Mouse (Mus musculus): Measurements from ENCODE around the gene Zfp663. TPM values are rescaled to one million over a fixed set of nuclear protein-coding genes. Genes with fewer than 3 reads are reported as not detected.
A peak's percentile ranks its signal among the peaks of the same experiment; 100 is the strongest.

Gene Zfp663
- polyA plus RNA-seq, 1 experiment from 2014 or later: 1.2 TPM

DNA sequence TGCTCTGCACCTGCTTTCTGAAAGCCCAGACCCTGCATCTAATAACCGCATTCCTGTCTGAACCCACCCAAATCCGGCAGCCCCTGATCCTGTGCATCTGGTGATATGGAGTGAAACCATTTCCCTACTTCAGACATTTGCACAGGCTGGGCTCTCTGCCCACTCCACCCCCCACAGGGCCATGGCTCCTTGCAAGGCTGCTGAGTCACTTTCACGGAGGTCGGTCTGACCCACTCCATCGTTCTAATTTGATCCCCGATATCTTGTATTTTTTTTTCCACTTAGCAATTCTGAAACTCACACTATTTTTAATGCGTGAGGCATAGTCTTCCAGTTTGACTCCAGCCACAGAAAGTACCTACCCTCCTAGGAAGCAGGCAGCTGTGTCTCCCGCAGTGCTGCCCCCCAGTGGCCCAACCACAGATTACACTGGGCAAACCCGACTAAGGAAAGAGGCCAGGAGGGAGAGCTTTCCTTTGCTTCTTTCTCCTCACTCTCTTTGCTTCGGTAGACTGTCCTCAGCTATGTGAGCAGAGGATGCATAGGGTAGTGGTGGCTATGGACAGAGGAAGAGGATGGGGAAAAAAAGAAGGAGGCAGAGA is 39.3 kb upstream of the Zfp663 start:
- WGBS: 38% methylated on average over 10 of the region's 10 CpGs
- H3K27ac ChIP-seq (ENCODE audit: low read length): no peak overlapping the region
- DNase-seq (ENCODE audit: low spot score) (peak; percentile 45), ATAC-seq (no peak)
- no peak overlapping the region for H3K4me3 ChIP-seq (ENCODE audit: low read depth, low read length)
- H3K36me3 ChIP-seq (ENCODE audit: insufficient read depth, low read length): no peaks in the 10 kb centered on the region
- H3K9ac ChIP-seq (replicated peaks; ENCODE audit: low read depth): no peak overlapping the region
- no peaks in the 10 kb centered on the region for H3K27me3 ChIP-seq (replicated peaks; ENCODE audit: insufficient read depth, low read length)
- no peaks in the 10 kb centered on the region for H3K4me1 ChIP-seq (ENCODE audit: insufficient read depth, low read depth, low read length)
- H3K9me3 ChIP-seq (ENCODE audit: low read length): no peaks in the 10 kb centered on the region
- TF ChIP-seq EP300 (IDR thresholded peaks at IDR 0.05) (no peak), CTCF (IDR thresholded peaks at IDR 0.05) (peak; percentile 79)
- H3K4me2 ChIP-seq (replicated peaks; ENCODE audit: low read depth, low read length): no peak overlapping the region

DNA sequence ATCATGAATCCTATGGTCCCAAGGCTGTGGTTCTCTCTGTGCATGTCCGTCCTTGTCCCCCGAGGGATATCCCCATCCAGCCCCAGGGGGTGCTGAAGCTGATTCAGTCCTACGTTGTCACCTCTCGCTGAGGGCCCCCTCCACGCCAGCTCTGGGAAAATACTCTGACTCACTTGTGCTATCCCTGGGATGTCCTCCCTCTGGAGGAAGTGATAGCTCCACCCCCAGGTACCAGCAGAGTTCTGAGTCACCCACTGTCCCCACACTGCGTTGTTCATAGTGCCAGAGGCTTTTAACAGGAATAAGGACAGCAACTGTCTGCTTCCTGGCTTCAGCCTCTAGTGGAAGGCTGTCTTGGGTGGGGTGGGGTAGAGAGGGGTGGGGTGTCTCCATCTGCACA is 36.8 kb upstream of the Zfp663 start:
- Histone ChIP-seq H3K4me3 (ENCODE audit: low read depth, low read length) (no peak overlapping the region), H3K27me3 (replicated peaks; ENCODE audit: insufficient read depth, low read length) (no peaks in the 10 kb centered on the region), H3K36me3 (ENCODE audit: insufficient read depth, low read length) (no peaks in the 10 kb centered on the region), H3K9me3 (ENCODE audit: low read length) (no peaks in the 10 kb centered on the region), H3K4me2 (replicated peaks; ENCODE audit: low read depth, low read length) (no peak overlapping the region), H3K27ac (ENCODE audit: low read length) (peak overlapping the region; percentile 66), H3K9ac (replicated peaks; ENCODE audit: low read depth) (no peak overlapping the region), H3K4me1 (ENCODE audit: insufficient read depth, low read depth, low read length) (0 out of 2 replicates have a peak, but pooled peaks cover 2% of the 10 kb centered on the region)
- 17% methylated on average over 6 of the region's 6 CpGs for WGBS
- TF ChIP-seq EP300 (IDR thresholded peaks at IDR 0.05): no peak; the same call in 1 of the 2 replicates
- TF ChIP-seq CTCF (IDR thresholded peaks at IDR 0.05): peak; percentile 17
- peak; percentile 84 for DNase-seq (ENCODE audit: low spot score)
- ATAC-seq: peak; percentile 87

- H3K36me3 ChIP-seq (ENCODE audit: insufficient read depth, low read length): no peaks in the 10 kb centered on the region
- peak; percentile 82 for ATAC-seq
- WGBS: 20% methylated on average over 9 of the region's 9 CpGs
These were observed 36.4 kb upstream of the Zfp663 start for GRCm38 (mm10) chr2:165404951-165405350.

GRCm38 (mm10) chr2:165398164-165398785 is 29.7 kb upstream of the Zfp663 start:
- H3K9me3 ChIP-seq (ENCODE audit: low read length): no peaks in the 10 kb centered on the region
- no peak overlapping the region for H3K4me3 ChIP-seq (ENCODE audit: low read depth, low read length)
- H3K9ac ChIP-seq (replicated peaks; ENCODE audit: low read depth): no peak overlapping the region
- H3K36me3 ChIP-seq (ENCODE audit: insufficient read depth, low read length): no peaks in the 10 kb centered on the region
- H3K4me2 ChIP-seq (replicated peaks; ENCODE audit: low read depth, low read length): no peak overlapping the region
- no peaks in the 10 kb centered on the region for H3K27me3 ChIP-seq (replicated peaks; ENCODE audit: insufficient read depth, low read length)
- DNase-seq (ENCODE audit: low spot score): no peak
- WGBS: 77% methylated on average over 13 of the region's 15 CpGs
- no peak for ATAC-seq
- 0 out of 2 replicates have a peak, but pooled peaks cover 2% of the 10 kb centered on the region for H3K4me1 ChIP-seq (ENCODE audit: insufficient read depth, low read depth, low read length)
- H3K27ac ChIP-seq (ENCODE audit: low read length): no peak overlapping the region
- TF ChIP-seq CTCF (IDR thresholded peaks at IDR 0.05) (no peak), EP300 (IDR thresholded peaks at IDR 0.05) (no peak)

More at GRCm38 (mm10) chr2:165404951-165405350, 36.4 kb upstream of the Zfp663 start:
- H3K4me3 ChIP-seq (ENCODE audit: low read depth, low read length): no peak overlapping the region
- no peaks in the 10 kb centered on the region for H3K9me3 ChIP-seq (ENCODE audit: low read length)
- no peak overlapping the region for H3K9ac ChIP-seq (replicated peaks; ENCODE audit: low read depth)
- H3K27me3 ChIP-seq (replicated peaks; ENCODE audit: insufficient read depth, low read length): no peaks in the 10 kb centered on the region
- H3K4me1 ChIP-seq (ENCODE audit: insufficient read depth, low read depth, low read length): 0 out of 2 replicates have a peak, but pooled peaks cover 2% of the 10 kb centered on the region
- no peak overlapping the region for H3K4me2 ChIP-seq (replicated peaks; ENCODE audit: low read depth, low read length)
- DNase-seq (ENCODE audit: low spot score): peak; percentile 49
- H3K27ac ChIP-seq (ENCODE audit: low read length): peak overlapping the region; percentile 66
- TF ChIP-seq CTCF (IDR thresholded peaks at IDR 0.05): no peak
- TF ChIP-seq EP300 (IDR thresholded peaks at IDR 0.05): peak; percentile 36; the same call in 1 of the 2 replicates

- DNase-seq (ENCODE audit: low spot score): peak; percentile 38
- H3K4me1 ChIP-seq (ENCODE audit: insufficient read depth, low read depth, low read length): 0 out of 2 replicates have a peak, but pooled peaks cover 2% of the 10 kb centered on the region
- H3K27ac ChIP-seq (ENCODE audit: low read length): no peak overlapping the region
- ATAC-seq: peak; percentile 42
- no peak for TF ChIP-seq EP300 (IDR thresholded peaks at IDR 0.05)
- no peak for TF ChIP-seq CTCF (IDR thresholded peaks at IDR 0.05)
- no peak overlapping the region for H3K4me2 ChIP-seq (replicated peaks; ENCODE audit: low read depth, low read length)
- H3K9ac ChIP-seq (replicated peaks; ENCODE audit: low read depth): no peak overlapping the region
- H3K36me3 ChIP-seq (ENCODE audit: insufficient read depth, low read length): no peaks in the 10 kb centered on the region
- no peaks in the 10 kb centered on the region for H3K27me3 ChIP-seq (replicated peaks; ENCODE audit: insufficient read depth, low read length)
- WGBS: 65% methylated on average over 23 of the region's 23 CpGs
- H3K9me3 ChIP-seq (ENCODE audit: low read length): no peaks in the 10 kb centered on the region
- H3K4me3 ChIP-seq (ENCODE audit: low read depth, low read length): no peak overlapping the region
These were observed 29.1 kb upstream of the Zfp663 start for GRCm38 (mm10) chr2:165397502-165398163.

DNA sequence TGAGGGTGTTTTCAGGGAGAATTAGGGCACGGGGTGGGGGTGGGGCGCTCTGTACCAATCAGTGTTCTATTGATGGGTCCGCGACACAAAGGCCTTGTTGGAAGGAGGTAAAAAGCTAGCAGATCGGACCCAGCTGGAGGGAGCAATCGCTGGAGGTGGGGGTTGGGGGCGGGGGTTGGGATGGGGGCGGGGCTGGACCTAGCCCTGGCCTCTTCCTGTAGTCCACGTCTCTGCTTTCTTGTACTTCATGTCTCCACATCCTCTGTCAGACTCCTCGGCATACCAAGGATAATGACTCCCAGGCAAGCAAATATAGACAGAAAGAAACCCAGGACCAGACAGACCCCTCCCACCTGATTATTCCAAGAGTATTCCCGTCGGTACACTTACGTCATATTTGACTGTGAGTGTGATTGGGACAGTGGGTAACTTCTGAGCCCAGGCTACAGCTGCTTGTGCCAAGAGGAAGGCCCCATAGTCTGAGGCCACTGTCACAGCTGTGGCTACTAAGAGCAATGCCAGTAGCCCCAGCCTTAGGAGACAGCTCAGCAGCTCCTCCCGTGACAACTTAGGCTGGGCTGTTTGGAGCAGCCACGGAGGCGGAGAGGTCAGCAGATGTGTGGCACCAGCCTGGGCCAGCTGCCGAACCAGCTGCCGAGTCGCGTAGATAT is 28.4 kb upstream of the Zfp663 start:
- ATAC-seq (peak; percentile 28), DNase-seq (ENCODE audit: low spot score) (peak; percentile 22)
- TF ChIP-seq CTCF (IDR thresholded peaks at IDR 0.05) (no peak), EP300 (IDR thresholded peaks at IDR 0.05) (no peak)
- H3K4me2 ChIP-seq (replicated peaks; ENCODE audit: low read depth, low read length): no peak overlapping the region
- no peak overlapping the region for H3K4me3 ChIP-seq (ENCODE audit: low read depth, low read length)
- 39% methylated on average over 20 of the region's 20 CpGs for WGBS
- H3K9me3 ChIP-seq (ENCODE audit: low read length): no peaks in the 10 kb centered on the region
- H3K27ac ChIP-seq (ENCODE audit: low read length): no peak overlapping the region
- no peaks in the 10 kb centered on the region for H3K27me3 ChIP-seq (replicated peaks; ENCODE audit: insufficient read depth, low read length)
- H3K36me3 ChIP-seq (ENCODE audit: insufficient read depth, low read length): no peaks in the 10 kb centered on the region
- 0 out of 2 replicates have a peak, but pooled peaks cover 2% of the 10 kb centered on the region for H3K4me1 ChIP-seq (ENCODE audit: insufficient read depth, low read depth, low read length)
- H3K9ac ChIP-seq (replicated peaks; ENCODE audit: low read depth): no peak overlapping the region

Measured in lung, postnatal 0 days (tissue).